Mouse (Mus musculus) G1E (cell line): ENCODE results near the gene Tapbpl.

Experiments used
- CTCF ChIP-seq: IDR thresholded peaks from 2 replicates; pipeline ENCODE4 v1.5.1; 2012; ENCODE audit warnings: low read depth, low read length, inconsistent platforms, mixed read lengths
- GATA1 ChIP-seq: IDR thresholded peaks from 2 replicates; pipeline ENCODE4 v1.6.1; 2012; ENCODE audit warnings: borderline replicate concordance, low read length, inconsistent platforms, mixed read lengths
- TAL1 ChIP-seq: conservative IDR thresholded peaks from 2 replicates; pipeline ENCODE4 v1.6.1; 2012; ENCODE audit warnings: low read depth, low read length, inconsistent platforms, mixed read lengths

DNA sequence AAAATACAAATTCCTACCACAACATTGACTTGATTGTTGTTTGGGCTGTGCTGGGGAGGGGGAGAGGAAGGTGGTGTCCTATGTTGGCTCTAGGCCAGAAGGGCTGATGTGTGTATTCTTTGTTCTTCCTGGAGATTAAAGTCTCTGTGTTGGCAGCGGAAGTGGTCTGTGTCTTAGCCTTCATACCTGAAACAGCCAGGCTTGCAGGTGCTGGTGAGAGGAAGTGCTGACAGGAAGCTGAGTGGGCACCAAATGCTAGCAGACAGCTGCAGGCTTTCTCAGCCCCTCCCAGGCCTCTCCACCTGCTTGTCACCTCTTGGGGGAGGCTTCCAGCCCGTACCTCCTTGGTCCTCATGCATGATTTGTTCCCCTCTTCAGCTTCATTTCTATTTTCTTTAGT is 9.5 kb downstream of the Tapbpl start:
- TF ChIP-seq CTCF: no peak
- TF ChIP-seq GATA1: no peak
- no peak for TF ChIP-seq TAL1
